Mouse (Mus musculus) intestine, embryonic 16.5 days (tissue): ENCODE measurements around the gene Pknox1. TPM values are rescaled to one million over a fixed set of nuclear protein-coding genes. Genes with fewer than 3 reads are reported as not detected.

Source experiments
- ATAC-seq: fragments of 200-750 bp; cut with Nextera tagmentation; 2 replicates; pipeline ENCODE4 v1.8.0; 2017; ENCODE audit warnings: moderate TSS enrichment, moderate library complexity
- H3K27ac ChIP-seq: fragments of 300-500 bp; sonication (generic); 2 replicates; pipeline ENCODE4 v1.5.1; 2014; ENCODE audit warnings: mild to moderate bottlenecking, low read length
- H3K27me3 ChIP-seq: fragments of 300-500 bp; sonication (generic); replicated peaks from 2 replicates; pipeline ENCODE4 v1.6.1; 2014; ENCODE audit warnings: low read length, control low read depth, mixed read lengths; ENCODE audit not compliant: control insufficient read depth, insufficient read depth
- H3K36me3 ChIP-seq: fragments of 300-500 bp; sonication (generic); 2 replicates; pipeline ENCODE4 v1.6.1; 2014; ENCODE audit warnings: low read length, control low read depth; ENCODE audit not compliant: control insufficient read depth, insufficient read depth
- H3K4me1 ChIP-seq: fragments of 300-500 bp; sonication (generic); 2 replicates; pipeline ENCODE4 v1.6.1; 2014; ENCODE audit warnings: low read length, control low read depth, mixed read lengths; ENCODE audit not compliant: control insufficient read depth, insufficient read depth
- H3K4me2 ChIP-seq: fragments of 300-500 bp; sonication (generic); 2 replicates; pipeline ENCODE4 v1.6.1; 2014; ENCODE audit warnings: low read depth, low read length, control low read depth
- H3K4me3 ChIP-seq: fragments of 300-500 bp; sonication (generic); 2 replicates; pipeline ENCODE4 v1.5.1; 2014; ENCODE audit warnings: mild to moderate bottlenecking, low read length
- H3K9ac ChIP-seq: fragments of 300-500 bp; sonication (generic); 2 replicates; pipeline ENCODE4 v1.6.1; 2014; ENCODE audit warnings: low read depth, low read length
- H3K9me3 ChIP-seq: fragments of 300-500 bp; sonication (generic); 2 replicates; pipeline ENCODE4 v1.6.1; 2016; ENCODE audit warnings: low read length, control low read depth; ENCODE audit not compliant: control insufficient read depth
- WGBS: fragments of 180-500 bp; shearing (Covaris S2); extraction: QIAGEN DNeasy Blood & Tissue Kit; methylation state at CpG from one replicate; pipeline ENCODE4 v1.1.7; 2014; 5-methylcytosine and 5-hydroxymethylcytosine counted together
- polyA plus RNA-seq: library from polyadenylated mRNA; unstranded; fragments of >200 nt; fragmentation: Nextera tagmentation; extraction: Ambion mirVana; gene quantifications from 2 replicates; pipeline ENCODE4 v1.2.1, GENCODE M21; 2015

Pknox1 gene
- polyA plus RNA-seq = 25.7 and 27.4 TPM in 2 replicates

DNA sequence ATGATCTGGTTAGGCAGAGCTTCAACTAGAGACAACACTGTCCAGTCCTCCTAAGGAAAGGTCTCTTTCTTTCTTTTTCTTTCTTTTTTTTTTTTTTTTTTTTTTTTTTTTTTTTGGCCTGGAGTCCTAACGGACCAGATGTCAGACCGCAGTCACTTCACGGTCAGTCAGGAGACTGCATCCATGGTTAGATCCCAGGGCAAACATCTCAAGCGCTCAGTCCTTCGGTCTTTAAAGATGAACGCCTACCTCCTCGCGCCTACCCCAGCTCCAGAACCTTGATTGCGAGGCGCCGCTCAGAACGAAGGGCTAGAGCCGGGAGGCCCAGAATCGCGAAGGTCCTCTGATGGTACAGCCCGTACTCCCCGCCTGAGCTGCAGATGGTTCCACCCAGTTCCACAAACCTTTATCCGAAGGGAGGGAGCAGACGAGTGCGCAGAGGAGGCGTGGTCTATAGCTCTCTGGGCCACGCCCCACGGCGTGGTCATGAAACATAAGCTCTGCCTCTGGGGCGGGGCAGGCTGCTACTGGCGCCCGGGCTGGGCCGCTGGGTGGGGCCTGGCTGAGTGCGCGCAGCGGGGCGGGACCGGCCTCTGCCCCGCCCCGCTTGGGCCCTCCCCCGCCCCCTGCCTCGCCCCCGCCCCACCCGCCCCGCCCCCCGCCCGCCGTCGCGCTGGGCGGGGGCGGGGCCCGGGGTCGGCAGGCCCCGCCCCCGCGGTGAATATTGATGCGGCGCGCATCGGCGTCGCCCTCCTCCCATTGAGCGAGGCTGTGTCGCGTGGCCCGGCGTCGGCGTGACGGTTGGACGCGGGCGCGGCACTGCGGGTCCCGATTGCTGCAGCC lies at the start of gene Pknox1:
Pknox1 (plus strand) TSS at position 720 of the 843 bp plus-strand sequence.
- Histone ChIP-seq H3K4me2 (peak within 1 kb of the TSS; percentile 81), H3K9me3 (no peaks in the 10 kb centered on the region), H3K9ac (peak within 1 kb of the TSS; percentile 95), H3K4me1 (peaks cover 34% of the 10 kb centered on the region), H3K27ac (peak within 1 kb of the TSS; percentile 97), H3K36me3 (no peaks in the 10 kb centered on the region), H3K27me3 (no peaks in the 10 kb centered on the region), H3K4me3 (peak within 1 kb of the TSS; percentile 78)
- peak; percentile 94 for ATAC-seq
- WGBS = 0% methylated on average over 67 of the region's 72 CpGs

DNA sequence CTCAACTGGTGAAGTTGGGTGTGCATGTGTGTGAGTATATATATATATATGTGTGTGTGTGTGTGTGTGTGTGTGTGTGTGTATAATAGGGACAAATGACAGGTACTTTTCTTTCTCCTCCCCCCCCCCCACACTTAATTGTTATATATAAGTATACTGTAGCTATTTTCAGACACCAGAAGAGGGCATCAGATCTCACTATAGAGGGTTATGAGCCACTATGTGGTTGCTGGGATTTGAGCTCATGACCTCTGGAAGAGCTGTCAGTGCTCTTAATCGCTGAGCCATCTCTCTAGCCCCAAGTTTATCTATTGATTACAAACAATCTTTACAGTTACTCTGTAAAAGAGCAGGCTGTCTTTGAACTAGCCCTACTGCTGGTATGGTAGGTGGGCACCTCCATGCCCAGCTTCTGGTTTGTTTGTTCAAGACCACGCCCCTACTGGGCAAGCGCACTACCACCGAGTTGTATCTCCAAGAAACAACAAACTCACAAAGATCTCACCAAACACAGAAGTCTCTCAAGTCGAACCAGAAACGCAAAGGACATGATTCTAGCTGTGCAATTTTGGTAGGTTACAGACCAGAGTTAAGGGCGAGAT lies 45.1 kb upstream of the Pknox1 start:
- peak overlapping the region; percentile 52 for H3K4me2 ChIP-seq
- H3K9me3 ChIP-seq = no peaks in the 10 kb centered on the region
- no peaks in the 10 kb centered on the region for H3K36me3 ChIP-seq
- WGBS = 2% methylated on average over 7 of the region's 7 CpGs
- H3K4me3 ChIP-seq = peak overlapping the region; percentile 83
- H3K27me3 ChIP-seq = no peaks in the 10 kb centered on the region
- peak; percentile 64 for ATAC-seq
- H3K27ac ChIP-seq = peak overlapping the region; percentile 53
- peaks cover 12% of the 10 kb centered on the region for H3K4me1 ChIP-seq
- H3K9ac ChIP-seq = 0 out of 2 replicates have a peak overlapping the region, but pooled peaks have one; percentile 30

GRCm38 (mm10) chr17:31519946-31520838 lies 44.3 kb upstream of the Pknox1 start, which contains the start of the genes Wdr4 and Ndufv3:
TSS of gene Wdr4 (minus strand) at chr17:31519980.
TSS of gene Ndufv3 (plus strand) at chr17:31520115.
- Histone ChIP-seq H3K4me1 (peaks cover 19% of the 10 kb centered on the region), H3K27ac (peak within 1 kb of the TSS; percentile 82), H3K4me2 (peak within 1 kb of the TSS; percentile 53), H3K27me3 (no peaks in the 10 kb centered on the region), H3K4me3 (peak within 1 kb of the TSS; percentile 83), H3K9ac (peak within 1 kb of the TSS; percentile 83), H3K9me3 (no peaks in the 10 kb centered on the region), H3K36me3 (peaks cover 4% of the 10 kb centered on the region; the same call in 1 of the 2 replicates)
- peak; percentile 99 for ATAC-seq
- under 1% methylated on average over 45 of the region's 45 CpGs for WGBS

- 14% methylated on average over 3 of the region's 3 CpGs for WGBS
- no peaks in the 10 kb centered on the region for H3K27me3 ChIP-seq
- H3K4me3 ChIP-seq = peak overlapping the region; percentile 83
- peak; percentile 14; the same call in 1 of the 2 replicates for ATAC-seq
- peak overlapping the region; percentile 53 for H3K4me2 ChIP-seq
- H3K27ac ChIP-seq = peak overlapping the region; percentile 82
- H3K36me3 ChIP-seq = peaks cover 4% of the 10 kb centered on the region; the same call in 1 of the 2 replicates
- H3K9me3 ChIP-seq = no peaks in the 10 kb centered on the region
- H3K9ac ChIP-seq = peak overlapping the region; percentile 83
- peaks cover 19% of the 10 kb centered on the region for H3K4me1 ChIP-seq
These were observed 43.6 kb upstream of the Pknox1 start for GRCm38 (mm10) chr17:31520895-31521294.

GRCm38 (mm10) chr17:31521948-31522347 lies 42.6 kb upstream of the Pknox1 start:
- no peak overlapping the region; the same call in 1 of the 2 replicates for H3K27ac ChIP-seq
- H3K4me2 ChIP-seq = 0 out of 2 replicates have a peak overlapping the region, but pooled peaks have one; percentile 53
- H3K27me3 ChIP-seq = no peaks in the 10 kb centered on the region
- H3K9me3 ChIP-seq = no peaks in the 10 kb centered on the region
- peaks cover 19% of the 10 kb centered on the region for H3K4me1 ChIP-seq
- peaks cover 4% of the 10 kb centered on the region; the same call in 1 of the 2 replicates for H3K36me3 ChIP-seq
- WGBS = 88% methylated on average over 6 of the region's 6 CpGs
- ATAC-seq = no peak
- H3K4me3 ChIP-seq = no peak overlapping the region
- H3K9ac ChIP-seq = no peak overlapping the region

- H3K9me3 ChIP-seq = no peaks in the 10 kb centered on the region
- no peak for ATAC-seq
- H3K9ac ChIP-seq = no peak overlapping the region
- H3K4me2 ChIP-seq = no peak overlapping the region
- H3K27me3 ChIP-seq = no peaks in the 10 kb centered on the region
- 77% methylated on average over 4 of the region's 4 CpGs for WGBS
- peaks cover 19% of the 10 kb centered on the region for H3K4me1 ChIP-seq
- peaks cover 12% of the 10 kb centered on the region for H3K36me3 ChIP-seq
- H3K4me3 ChIP-seq = no peak overlapping the region
- no peak overlapping the region for H3K27ac ChIP-seq
These were observed 39.4 kb upstream of the Pknox1 start for GRCm38 (mm10) chr17:31525114-31525513.

DNA sequence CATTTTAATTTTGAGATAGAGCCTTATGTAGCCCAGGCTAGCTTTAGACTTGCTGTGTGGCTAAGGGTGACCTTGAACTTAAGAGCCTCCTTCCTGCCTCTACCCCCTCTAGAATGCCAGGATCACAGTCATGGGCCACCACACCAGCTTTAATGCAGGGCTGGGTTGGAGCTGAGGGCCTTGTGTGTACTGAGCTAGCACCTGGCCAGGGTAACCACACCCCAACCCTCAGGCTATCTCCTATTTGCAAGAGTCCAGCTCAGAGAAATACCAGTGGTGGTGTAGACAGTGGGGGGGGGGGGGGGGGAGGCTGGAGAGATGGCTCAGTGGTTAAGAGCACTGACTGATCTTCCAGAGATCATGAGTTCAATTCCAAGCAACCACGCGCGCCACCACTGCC lies 38.7 kb upstream of the Pknox1 start:
- H3K9me3 ChIP-seq = no peaks in the 10 kb centered on the region
- H3K4me3 ChIP-seq = no peak overlapping the region
- peaks cover 12% of the 10 kb centered on the region for H3K36me3 ChIP-seq
- no peak overlapping the region for H3K27ac ChIP-seq
- H3K9ac ChIP-seq = no peak overlapping the region
- H3K4me1 ChIP-seq = peaks cover 18% of the 10 kb centered on the region
- WGBS = 98% methylated on average over 3 of the region's 3 CpGs
- no peak for ATAC-seq
- H3K27me3 ChIP-seq = no peaks in the 10 kb centered on the region
- no peak overlapping the region for H3K4me2 ChIP-seq

DNA sequence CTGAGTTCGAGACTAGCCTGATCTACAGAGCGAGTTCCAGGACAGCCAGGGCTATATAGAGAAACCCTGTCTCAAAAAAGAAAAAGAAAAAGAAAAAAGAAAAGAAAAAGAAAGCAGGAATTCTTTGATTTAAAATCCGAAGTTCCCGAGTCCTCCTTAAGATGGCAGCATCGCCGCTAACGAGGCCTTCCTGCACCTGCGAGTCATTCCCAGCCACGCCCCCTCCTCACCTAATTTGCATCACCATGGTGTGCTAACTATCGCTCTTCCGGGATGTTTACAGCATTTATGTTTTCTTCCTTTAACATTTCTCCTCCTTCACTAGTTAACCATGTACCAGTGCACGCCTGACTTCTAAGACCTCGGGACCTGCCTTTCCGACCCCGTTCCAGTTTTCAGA lies 35.2 kb upstream of the Pknox1 start:
- Histone ChIP-seq H3K4me2 (no peak overlapping the region), H3K4me3 (no peak overlapping the region), H3K27me3 (no peaks in the 10 kb centered on the region), H3K27ac (no peak overlapping the region), H3K9ac (no peak overlapping the region), H3K4me1 (peaks cover 7% of the 10 kb centered on the region; the same call in 1 of the 2 replicates), H3K9me3 (no peaks in the 10 kb centered on the region), H3K36me3 (peaks cover 16% of the 10 kb centered on the region)
- 31% methylated on average over 15 of the region's 15 CpGs for WGBS
- peak; percentile 72 for ATAC-seq
